Mouse (Mus musculus): Measurements from ENCODE around the gene Slc12a3.
"Not testable (repeated sequence)": the region's sequence is repeated elsewhere in the genome, so short reads cannot be mapped to it uniquely, and the experiment has no call there.

Gene Slc12a3

DNA sequence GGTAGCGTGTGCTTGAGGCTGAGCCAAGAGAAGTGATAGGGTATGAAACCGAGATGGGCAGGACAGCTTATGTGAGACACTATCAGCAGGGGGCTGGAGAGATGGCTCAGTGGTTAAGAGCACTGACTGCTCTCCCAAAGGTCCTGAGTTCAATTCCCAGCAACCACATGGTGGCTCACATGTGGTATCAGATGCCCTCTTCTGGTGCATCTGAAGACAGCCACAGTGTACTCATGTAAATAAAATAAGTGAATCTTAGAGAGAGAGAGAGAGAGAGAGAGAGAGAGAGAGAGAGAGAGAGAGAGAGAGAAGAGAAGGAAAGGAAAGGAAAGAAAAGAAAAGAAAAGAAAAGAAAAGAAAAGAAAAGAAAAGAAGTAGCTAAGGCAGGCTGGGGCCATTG is 71.0 kb downstream of the Slc12a3 start:
- not testable (repeated sequence) for DNase-seq (ENCODE audit: low spot score)

DNA sequence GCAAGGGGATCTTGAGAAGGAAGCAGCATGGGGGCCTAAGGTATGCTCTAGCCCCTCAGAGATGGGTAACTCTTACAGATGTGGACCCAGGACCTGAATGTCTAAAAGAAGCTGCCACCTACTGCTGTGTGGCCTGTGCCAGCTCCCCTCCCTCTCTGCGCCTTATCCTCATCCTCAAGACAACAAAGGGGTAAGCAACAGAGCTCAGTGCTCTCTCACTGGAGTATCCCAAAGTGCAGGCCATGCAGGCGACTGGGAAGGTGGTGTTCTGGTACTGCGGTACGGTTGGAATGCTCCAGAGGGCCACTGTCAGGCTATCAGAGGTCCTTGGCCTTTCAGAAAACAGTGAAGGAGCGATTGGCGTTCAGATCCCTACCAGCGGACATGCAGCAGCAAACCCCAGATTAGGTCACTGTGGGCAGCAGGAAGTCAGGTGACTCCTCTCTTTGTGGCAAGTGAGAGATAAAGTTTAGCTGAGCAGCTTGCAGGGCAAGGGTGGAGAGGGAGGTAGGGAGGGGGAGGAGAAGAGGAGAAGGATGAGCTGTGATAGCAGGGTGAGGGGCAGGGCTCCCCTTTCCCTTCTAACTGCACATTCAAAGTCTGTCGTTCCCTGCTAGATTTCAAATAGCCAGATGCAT is 79.6 kb downstream of the Slc12a3 start:
- peak; percentile 6 for DNase-seq (ENCODE audit: low spot score)

- no peak for DNase-seq (ENCODE audit: low spot score)
These were observed 80.5 kb downstream of the Slc12a3 start for GRCm38 (mm10) chr8:94409523-94409922.

DNA sequence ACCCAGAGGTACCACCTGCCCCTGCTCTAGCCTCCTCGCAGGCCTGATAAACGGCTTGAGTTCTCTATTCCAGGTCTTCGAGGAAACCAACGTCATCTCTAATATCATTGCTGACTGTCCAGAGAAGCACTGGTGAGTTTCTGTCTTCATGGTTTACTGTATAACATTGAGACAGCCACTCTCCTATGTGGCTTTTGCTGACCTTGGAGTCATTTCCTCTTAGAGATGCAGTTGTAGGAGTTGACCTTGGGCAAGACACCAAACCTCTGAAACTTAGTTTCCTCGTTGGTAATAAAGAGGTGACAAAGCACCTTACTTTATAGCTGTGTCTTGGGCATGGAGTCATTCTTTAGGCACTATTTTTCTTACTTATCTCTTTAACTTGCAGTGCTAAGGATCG is 83.5 kb downstream of the Slc12a3 start:
- no peak for DNase-seq (ENCODE audit: low spot score)

GRCm38 (mm10) chr8:94413509-94413908 is 84.5 kb downstream of the Slc12a3 start:
- no peak for DNase-seq (ENCODE audit: low spot score)

DNA sequence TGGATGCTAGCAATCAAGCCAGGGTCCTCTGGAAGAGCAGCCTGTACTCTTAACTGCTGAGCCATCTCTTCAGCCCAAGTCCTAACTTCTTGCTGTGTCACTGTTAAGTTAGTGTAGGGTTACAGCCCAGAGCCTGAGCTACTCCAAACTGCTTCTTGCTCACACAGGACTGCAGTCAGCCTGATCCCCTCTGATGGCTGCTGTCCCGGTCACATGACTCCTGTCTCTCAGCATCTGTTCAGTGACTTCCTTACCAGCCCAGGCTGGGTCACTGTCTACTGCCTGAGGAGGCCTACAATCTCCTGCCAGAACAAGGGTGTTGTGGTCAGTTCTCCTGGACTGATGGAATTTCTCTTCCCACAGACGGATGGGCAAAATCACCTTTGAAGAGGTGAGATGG is 86.2 kb downstream of the Slc12a3 start:
- DNase-seq (ENCODE audit: low spot score): peak; percentile 32

All from embryo, embryonic 10 days (tissue).